Mouse (Mus musculus) embryonic fibroblast, embryonic 13.5 days (primary cell): Measurements from ENCODE around the gene Sptbn1.

Experiments used
- CTCF ChIP-seq: IDR thresholded peaks from 2 replicates; pipeline ENCODE4 v1.5.1; 2011; ENCODE audit warnings: mild to moderate bottlenecking, control low read depth, low read length, moderate library complexity, borderline replicate concordance; ENCODE audit not compliant: insufficient read depth
- POLR2A ChIP-seq: IDR thresholded peaks from 2 replicates; pipeline ENCODE4 v1.6.1; 2011; ENCODE audit warnings: low read depth, mild to moderate bottlenecking, control low read depth, low read length, moderate library complexity

DNA sequence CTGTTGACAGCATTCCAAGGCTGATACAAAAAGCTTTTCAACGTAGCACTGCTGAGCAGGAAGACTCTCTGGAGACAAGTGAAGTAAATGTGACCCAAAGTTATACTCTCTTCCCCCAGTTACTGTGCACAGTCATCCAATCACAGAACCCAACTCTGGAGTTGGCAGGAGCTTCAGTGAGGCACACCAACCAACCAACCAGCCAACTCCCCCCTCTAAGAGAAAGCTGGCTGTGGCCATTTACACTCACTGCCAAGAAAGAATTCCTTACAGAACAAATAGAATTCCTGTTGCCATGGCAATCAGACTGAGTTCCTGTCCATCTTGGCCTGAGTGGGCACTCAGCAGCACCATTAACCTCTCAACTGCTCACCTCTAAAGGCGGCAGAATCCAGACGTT, 24.4 kb downstream of the Sptbn1 start:
- TF ChIP-seq CTCF (no peak), POLR2A (no peak)
